Mouse (Mus musculus) lung, postnatal 10 days (tissue): ENCODE results near the gene Olfr508.
"Not testable (repeated sequence)": the region's sequence is repeated elsewhere in the genome, so short reads cannot be mapped to it uniquely, and the experiment has no call there.

ENCODE experiments used
- DNase-seq: peaks from one replicate; pipeline ENCODE4 v3.0.0; 2021

The Olfr508 gene

DNA sequence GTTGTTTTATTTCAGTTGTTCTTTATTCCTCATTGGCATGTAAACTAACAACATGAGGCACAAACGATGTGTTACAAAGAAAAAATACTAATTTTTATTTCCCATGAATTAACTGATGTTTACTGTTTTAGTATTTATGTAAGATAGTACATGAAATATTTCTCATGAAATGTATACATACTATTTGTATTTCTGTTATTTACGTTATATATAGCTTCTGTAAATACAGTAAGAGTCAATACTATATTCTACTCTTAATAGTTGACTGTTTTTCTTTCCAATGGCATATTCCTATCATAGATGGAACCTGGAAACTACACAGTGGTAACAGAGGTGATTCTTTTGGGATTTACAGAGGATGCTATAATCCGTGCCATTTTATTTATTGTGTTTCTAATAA, at the start of gene Olfr508:
Gene Olfr508, plus strand, starts transcription at position 301 of the 400 bp plus-strand sequence.
- no peak for DNase-seq

DNA sequence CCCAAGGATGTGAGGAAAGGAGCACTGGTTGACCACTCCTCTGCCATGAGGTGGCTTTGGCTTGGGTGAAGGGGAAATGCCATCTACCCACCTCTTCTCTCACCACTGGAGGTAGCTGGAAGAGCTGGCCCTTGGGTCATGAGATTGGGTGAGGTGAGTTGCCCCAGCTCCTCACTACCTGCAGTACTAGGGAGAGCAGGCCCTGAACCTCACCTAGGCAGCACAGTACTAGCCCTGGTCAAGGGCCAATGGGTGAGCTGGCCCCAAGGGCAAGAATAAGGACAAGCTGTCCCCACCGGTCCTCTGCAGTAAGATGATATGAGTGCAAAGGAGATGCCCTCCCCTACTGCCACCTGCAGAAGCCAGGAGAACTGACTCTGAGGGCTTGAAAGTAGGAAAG, 40.0 kb upstream of the Olfr508 start:
- DNase-seq = no peak

DNA sequence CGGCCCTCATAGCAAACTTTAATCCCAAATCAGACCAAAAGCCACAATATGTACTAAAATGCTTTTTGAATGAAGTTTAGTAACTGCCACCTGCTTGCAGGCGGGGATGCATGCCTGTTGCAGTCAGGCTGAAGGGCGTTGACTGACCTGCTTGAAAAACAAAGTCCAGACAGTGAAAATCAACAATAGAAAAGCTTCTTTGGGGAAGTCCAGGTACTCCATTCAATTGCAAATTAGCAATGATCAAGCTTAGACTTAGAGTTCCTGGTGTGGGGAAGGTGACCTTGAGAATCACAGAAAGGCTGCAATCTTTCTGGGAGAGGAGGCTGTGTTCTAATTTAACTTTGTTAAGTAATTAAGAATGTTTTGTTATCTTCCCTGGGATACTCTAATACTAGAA, 27.9 kb upstream of the Olfr508 start:
- DNase-seq = not testable (repeated sequence)

DNA sequence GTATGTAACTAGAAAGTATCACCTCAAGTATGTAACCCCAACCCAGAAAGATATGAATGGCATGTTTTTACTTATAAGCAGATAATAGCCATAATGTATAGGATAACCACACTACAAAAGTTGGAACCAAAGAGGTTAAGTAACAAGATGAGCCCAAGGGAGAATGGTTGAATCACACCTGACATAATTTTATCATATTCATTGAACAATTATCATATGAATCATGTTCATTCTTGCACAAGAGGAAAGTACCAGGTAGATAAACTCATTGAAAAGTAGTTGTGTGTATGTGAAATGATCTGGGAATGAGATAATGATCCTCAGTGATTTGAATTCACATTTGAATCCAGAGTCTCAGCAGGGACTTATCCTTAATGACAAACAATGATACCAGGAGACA, 19.3 kb upstream of the Olfr508 start, which contains the start of gene Olfr506:
Gene Olfr506, plus strand, starts transcription at position 301 of the 400 bp plus-strand sequence.
- no peak for DNase-seq

DNA sequence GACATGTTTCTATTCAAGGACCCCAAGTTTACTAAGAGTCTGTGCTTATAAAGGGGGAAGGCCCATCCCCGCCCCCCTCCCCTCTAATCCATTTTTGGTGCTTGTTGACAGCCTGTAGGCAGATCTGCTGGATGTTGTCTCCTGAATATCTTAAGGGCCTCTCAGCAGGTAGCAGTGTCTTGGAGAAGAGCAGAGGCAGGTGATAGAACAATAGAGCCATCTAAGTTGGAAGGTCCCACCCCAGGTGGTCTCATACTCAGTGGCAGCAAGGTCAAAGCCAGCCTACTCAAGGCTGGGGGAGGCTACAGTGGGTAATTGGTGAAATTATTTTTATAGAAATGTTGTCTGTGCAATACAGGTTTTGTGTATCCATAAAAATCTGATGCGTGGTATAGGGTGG, 15.7 kb upstream of the Olfr508 start:
- no peak for DNase-seq

DNA sequence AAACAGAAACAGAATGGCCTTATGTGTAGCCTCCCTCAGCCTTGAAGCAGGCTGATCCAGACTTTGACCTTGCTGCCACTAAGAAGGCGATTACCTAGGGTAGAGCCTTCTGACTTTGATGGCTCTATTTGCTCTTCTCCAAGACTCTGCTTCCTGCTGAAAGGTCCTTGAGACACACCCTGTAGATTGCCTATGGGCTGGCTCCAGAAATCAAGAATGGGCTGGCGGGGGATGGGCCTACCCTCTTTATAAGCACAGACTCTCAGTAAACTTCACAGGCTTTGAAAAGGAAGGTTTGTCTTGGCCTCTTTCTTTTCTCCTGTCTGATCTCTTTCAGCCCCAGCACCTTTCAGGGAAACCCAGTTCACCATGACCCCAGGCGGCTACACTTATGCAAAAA, 13.0 kb upstream of the Olfr508 start:
- not testable (repeated sequence) for DNase-seq

DNA sequence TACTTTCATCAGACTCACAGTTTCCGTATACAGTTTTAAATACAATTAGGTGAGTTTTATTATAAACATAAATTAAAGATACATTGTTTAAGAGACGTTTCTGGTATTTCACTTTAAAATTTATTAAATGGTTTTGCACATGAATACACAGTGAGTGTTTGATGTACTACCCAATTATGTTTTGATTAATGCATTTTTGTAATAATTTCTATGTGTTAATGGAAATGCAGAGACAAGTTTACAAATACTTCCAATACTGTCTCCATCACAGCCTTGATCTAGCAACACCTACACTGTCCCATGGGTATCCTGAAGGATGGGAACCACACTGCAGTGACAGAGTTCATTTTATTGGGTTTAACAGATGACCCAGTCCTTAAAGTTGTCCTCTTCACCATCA, 8.3 kb upstream of the Olfr508 start, which contains the start of gene Olfr507:
Gene Olfr507, plus strand, starts transcription at position 301 of the 400 bp plus-strand sequence.
- no peak for DNase-seq

DNA sequence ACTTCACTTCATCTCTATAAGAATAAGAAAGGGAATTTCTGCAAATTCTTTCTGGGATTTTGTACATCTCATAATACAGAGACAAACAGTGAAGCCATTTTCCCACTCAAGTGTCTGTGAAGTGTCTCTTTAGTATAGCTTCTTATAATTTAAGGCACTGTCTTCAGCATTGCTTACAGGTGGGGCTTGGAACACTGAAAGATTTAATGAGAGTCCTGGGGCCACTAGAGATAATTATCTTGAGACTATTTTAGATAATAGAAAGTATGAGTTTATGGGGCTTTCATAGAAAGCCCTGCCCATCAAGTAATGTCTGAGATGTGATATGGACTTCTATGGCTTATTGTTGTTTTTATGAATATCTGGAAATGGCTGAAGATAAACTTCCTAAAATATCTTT, 22.0 kb downstream of the Olfr508 start, which contains the start of gene Olfr509:
Gene Olfr509, minus strand, starts transcription at position 101 of the 400 bp plus-strand sequence.
- DNase-seq = no peak

DNA sequence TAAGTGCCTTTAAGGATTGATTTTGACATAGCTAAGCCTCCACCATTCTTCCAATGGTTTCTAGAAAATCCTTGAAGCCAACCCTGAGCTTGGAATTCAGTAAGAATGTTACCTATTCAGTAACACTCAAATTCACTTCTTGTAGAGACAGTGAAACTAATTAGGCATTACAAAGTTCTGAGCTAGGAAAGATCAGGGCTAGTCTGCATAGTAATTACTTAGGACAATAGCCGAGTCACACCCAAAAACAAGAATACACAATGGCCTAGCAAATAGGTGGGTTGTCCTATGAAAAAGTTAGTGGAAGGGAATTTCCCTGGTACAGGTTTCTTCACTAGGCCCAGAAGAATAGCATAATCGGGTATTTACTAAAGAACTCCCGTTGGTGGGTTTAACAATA, 32.6 kb downstream of the Olfr508 start:
- DNase-seq = no peak

DNA sequence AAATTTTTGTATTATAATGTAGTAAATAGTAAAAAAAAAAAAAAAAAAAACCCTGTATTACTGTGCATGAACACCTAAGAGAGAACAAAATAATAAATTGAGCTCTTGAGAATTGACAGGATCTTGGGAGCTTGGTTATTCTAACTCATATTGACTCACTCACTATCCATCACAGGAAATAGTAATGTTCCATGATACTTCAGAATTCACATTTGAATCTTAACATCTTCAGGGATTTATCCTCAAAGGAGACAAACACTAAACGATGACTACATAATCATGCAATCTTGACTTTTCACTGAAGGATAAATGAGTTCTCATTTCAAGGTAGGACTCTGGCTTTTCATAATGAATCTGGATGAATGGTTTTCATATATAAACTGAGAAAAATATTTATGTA, 36.3 kb downstream of the Olfr508 start, which contains the start of gene Olfr510:
Gene Olfr510, plus strand, starts transcription at position 301 of the 400 bp plus-strand sequence.
- no peak for DNase-seq

DNA sequence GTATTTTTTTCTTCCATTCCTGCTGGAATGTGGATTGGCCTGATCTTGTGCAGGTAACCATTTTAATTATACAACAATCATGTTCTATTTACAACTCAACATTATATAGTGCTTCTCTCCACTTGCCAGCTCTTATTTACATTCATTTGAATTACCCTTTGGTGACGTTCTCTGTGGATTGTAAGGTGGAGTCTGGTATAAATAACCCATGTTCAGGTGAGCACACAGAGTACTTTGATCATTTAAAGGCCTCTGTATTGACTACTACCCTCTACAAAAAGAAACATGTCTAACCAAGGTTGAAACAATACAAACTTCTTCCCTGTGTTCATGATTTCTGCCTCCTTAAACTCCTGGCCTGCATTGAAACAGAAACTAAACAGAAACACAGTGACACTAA, 41.3 kb downstream of the Olfr508 start:
- no peak for DNase-seq

DNA sequence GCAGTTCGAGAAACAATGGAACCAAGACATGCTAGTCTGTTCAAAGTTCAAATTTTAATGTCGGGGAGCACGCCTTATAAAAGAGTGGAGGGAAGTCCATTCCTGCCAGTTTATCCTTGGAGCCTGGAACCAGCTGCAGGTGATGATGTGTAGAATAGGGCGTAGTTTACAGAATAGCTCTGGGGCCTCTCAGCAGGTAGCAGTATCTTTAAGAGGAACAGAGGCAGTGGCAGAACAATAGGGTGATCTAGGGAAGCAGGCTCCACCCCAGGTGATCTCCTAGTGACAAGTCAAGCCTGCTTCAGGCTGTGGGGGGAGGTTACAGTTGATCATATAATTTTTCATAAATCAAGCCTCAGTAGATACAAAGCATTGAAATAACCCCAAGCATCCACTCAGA, 49.1 kb downstream of the Olfr508 start:
- no peak for DNase-seq
